Mouse (Mus musculus) urinary bladder, postnatal 25 days (tissue): Measurements from ENCODE around the gene Cnr2.
"Not testable (repeated sequence)": the region's sequence is repeated elsewhere in the genome, so short reads cannot be mapped to it uniquely, and the experiment has no call there.

Experiments
- DNase-seq: peaks from one replicate; pipeline ENCODE4 v3.0.0; 2022; ENCODE audit warnings: low spot score

The Cnr2 gene

DNA sequence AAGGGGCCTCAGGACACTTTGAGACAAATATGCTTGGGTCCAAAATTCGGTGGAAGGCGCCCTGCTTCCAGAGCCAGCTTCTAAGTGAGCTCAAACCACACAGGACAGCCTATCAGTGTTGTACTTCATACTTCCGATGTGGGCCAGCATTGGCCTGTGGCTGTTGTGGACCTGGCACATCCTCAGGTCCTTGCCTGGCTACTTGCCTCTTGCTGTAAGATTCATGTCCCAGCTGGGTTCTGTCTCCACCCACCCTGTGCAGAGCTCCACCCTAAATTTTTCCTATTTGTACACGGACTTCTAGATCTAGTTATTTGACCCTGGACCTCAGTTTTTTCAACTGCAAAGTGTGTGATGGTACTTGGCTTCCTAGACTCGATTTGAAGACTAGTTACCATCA, 40.3 kb downstream of the Cnr2 start:
- peak; percentile 52 for DNase-seq

DNA sequence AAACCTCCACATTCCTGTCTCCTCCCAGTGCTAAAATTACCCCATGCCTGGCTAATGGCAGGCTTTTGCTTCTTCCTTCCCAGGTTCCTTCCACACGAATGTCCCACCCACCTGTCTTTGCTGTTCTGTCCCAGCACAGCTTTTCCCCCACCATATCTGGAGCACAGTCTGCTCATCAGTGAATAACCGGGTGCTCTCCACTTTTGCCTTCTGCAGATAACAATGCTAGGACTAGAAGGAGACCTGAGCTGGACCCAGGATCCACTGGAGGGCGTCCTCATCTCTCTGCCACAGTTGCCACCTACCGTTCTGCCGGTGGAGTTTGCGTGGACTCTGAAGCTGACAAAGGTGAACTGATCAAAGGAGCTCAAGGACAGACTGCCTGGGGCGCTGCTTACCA, 43.7 kb downstream of the Cnr2 start:
- no peak for DNase-seq

DNA sequence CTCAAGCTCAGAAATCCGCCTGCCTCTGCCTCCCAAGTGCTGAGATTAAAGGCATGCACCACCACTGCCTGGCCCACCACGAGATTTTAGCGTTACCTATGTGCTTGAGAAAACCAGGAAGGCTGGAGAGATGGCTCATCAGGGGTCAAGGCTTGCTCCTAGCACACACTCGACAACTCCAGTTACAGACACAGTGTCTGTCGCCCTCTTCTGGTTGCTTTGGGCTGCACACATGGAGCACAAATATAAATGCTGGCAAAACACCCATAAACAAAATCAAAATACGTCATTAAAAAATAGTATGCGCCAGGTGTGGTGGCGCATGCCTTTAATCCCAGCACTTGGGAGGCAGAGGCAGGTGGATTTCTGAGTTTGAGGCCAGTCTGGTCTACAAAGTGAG, 45.8 kb downstream of the Cnr2 start:
- DNase-seq, result not testable (repeated sequence)

DNA sequence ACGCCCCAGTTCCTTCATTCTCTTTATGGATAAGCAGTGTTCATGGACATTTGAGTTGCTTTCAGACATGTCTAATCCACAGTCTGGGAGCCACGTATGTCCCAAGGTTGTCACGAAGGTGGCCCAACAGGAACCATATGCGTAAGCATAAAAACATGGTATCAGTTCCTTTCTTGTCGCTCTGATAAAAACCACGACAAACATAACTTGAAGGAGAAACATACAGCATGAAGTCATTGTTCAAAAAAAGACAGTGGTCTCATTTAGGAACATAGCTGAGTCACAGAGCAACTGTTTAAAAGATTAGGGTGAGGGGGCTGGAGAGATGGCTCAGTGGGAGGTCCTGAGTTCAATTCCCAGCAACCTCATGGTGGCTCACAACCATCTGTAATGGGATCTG, 47.0 kb downstream of the Cnr2 start:
- no peak for DNase-seq

DNA sequence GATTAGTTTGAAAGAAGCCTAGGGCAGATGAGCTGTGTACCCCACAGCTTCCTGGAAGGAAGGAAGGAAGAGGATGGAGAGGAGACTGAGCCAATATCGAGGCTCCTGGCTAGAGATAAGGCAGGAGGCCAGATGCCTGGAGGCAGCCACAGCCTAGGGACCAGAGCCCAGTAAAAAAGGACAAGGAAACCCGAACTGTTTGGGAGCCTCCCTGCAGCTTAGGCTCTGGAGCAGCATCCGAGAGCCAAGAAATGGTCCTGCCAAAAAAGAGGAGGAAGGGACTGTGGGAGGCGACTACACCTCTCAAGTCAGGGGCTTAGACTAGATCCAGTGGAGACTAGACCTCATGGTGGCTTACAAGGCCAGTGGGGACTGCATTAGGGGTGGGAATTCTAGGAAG, 48.2 kb downstream of the Cnr2 start:
- DNase-seq, result no peak

DNA sequence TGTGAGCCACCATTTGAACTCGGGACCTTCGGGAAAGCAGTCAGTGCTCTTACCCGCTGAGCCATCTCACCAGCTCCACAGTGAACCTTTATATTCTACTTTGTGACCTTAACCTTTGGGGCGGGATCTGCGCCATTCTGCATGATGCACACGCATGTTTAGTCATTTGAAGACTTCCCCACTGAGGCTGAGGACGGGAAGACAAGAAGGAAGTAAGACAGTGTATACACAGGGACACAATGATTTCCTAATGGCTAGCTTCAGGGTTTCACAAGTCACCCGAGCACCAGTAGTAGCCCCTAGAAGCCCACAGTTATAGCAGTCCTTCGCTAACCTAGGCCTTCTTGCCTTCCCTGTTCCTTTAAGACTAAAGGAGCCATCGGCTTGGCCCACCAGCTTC, 50.5 kb downstream of the Cnr2 start:
- no peak for DNase-seq

DNA sequence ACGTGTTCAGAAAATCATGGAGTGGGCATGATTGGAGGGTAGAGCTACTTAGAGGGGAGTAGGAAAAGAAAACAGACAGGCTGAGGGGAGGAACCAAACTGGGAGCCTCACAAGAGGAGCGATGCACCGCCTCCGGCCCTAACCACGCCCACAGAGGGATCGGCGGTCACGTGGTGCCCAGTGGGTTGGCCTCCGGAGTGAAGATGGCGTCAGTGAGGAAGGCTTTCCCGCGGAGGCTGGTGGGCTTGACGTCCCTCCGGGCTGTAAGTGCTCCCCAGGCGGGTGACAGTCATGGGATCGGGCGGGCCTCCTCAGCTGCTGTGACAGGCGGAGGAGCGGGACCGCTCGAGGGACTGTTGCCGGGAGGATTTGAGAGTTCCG, 51.1 kb downstream of the Cnr2 start, which contains the start of gene Hmgcl:
Hmgcl (plus strand) TSS at position 171 of the 381 bp plus-strand sequence.
- peak; percentile 93 for DNase-seq

DNA sequence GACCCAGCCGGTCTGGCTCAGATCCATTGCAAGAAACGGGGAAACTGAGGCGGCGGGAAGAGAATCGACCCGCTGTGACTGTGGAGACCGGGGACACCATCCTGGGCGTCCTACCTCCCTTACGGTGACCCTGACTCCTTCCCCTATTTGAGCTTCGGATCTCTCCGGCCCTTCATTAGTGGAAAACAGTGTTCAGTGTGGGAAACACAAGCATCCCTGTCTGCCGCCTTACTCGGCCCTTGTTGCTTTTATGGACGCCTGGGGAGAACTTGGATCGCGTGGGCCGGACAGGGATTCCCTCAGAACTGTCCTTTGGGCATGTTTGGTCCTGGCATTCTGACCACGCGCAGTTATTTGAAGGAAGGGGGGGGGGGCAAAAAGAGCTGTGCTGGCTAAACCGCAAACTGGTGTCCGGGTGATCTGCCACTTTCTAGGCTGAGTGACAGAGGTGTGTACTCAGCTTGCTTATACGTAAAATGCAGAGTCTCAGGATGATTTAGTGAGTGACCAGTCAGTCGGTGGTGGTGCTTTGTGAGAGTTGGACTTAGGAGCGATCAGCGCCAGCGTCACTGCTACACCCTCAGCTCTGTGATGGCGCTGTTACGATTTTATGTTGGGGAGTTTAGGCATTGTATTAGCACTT, 51.6 kb downstream of the Cnr2 start:
- no peak for DNase-seq

DNA sequence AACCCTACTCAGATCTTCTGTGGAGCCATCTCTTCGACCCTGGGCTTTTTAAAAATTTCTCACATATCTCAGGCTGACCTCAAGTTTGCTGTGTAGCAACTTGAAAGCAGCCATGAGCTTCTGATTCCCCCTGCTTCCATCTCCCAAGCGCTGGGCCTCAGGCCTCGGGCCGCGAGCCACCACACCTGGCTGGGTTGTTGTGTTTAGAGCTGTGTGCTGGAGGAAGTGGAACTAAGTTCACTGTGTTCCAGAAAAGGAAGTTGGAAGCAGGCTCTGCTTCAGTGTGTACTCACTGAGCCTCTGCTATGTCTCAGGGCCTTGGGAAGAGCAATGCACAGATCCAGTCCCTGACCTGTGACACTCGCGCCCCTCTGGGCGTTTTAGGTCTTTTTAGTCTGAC, 52.9 kb downstream of the Cnr2 start:
- no peak for DNase-seq

DNA sequence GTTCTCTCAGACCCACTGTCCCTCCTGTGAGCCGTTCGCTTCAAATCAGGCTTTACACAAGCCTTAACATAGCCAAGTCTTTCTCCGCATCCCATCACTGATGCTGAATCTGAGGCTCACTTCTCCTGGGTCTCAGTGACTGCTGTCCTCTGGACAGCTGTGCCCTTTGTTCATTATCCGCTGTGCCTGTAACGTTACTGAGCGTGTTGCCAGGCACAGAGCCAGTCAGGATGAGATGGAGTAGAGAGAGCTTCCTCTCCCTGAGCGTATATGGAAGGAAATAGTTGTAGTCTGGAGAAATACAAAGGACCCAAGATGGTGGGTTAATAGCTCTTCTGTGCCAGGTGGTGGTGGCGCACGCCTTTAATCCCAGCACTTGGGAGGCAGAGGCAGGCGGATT, 54.3 kb downstream of the Cnr2 start:
- DNase-seq, result no peak

DNA sequence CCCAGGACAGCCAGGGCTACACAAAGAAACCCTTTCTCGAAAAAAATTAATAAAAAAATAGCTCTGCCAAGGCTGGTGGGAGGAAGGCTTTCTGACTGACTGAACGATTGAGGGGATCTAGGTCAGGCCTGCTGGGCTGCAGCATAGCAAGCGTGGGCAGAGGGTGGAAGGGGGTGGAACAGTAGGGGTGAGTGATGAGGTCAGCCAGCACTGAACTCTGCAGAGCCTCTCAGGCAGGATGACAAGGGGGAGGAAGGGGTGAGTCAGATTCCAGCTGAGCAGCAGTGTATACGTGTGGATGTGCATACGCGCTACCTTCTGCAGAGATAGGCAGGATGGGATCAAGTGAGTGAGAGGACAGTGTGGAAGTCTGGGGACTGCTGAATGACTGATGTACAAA, 54.7 kb downstream of the Cnr2 start:
- DNase-seq, result no peak

DNA sequence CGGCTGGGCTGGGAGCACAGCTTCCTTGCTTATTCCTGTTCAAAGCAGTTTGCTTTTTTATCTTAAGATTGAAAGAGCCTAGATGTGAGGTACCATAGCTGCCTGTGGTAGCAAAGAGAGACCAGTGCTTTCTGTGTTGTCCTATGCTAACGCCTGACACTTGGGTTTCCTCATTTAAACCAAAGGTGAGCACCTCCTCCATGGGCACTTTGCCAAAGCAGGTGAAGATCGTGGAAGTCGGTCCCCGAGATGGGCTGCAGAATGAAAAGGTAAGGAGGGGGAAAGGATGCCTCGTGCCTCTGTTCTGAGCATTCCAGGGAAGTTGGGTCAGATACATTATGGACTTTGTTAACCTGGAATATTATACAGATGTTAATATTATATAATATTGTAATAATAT, 55.2 kb downstream of the Cnr2 start:
- no peak for DNase-seq

DNA sequence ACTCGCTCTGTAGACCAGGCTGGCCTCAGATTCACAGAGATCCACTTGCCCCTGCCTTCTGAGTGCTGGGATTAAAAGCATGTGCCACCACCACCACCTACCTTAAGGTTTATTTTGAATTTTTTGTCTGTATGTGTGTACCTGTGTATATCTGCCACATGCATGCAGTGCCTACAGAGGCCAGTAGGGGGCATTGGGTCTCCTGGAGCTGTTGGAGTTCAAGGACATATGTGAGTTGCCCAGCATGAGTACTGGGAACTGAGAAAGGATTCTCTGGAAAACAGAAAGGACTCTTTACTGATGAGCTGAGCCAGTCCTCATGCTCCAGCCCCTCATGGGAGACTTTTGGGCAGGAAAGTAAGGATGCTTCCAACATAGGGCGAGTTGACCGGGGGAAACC, 56.3 kb downstream of the Cnr2 start:
- no peak for DNase-seq

DNA sequence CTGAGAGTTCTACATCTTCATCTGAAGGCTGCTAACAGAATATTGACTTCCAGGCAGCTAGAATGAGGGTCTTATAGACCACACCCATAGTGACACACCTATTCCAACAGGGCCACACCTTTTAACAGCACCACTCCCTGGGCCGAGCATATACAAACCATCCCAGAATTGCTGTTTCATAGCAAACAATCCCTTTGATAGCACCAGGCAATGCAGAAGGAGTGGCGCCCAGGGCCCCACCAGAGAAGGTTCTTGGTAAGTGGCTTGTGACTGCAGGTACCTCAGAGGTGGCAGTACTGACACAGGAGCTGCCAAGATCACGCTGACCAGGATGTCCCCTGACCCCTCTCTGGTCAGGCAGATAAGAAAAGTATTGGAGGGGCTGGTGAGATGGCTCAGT, 58.0 kb downstream of the Cnr2 start:
- DNase-seq, result no peak

DNA sequence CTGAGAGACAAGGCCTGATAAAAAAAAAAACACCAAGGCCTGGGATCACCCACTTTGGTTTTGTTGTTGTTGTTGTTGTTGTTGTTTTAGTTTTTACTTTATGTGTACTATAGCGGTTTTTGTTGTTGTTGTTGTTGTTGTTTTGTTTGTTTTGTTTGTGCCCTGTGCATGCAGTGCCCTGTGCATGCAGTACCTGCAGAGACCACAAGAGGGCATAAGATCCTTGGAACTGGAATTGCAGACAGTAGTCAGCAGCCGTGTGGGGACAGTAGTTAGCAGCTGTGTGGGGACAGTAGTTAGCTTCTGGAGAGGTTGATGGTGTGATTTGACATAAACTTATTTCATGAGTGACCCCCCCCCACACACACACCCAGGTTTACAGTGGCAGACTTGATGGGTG, 59.0 kb downstream of the Cnr2 start:
- peak; percentile 76 for DNase-seq

DNA sequence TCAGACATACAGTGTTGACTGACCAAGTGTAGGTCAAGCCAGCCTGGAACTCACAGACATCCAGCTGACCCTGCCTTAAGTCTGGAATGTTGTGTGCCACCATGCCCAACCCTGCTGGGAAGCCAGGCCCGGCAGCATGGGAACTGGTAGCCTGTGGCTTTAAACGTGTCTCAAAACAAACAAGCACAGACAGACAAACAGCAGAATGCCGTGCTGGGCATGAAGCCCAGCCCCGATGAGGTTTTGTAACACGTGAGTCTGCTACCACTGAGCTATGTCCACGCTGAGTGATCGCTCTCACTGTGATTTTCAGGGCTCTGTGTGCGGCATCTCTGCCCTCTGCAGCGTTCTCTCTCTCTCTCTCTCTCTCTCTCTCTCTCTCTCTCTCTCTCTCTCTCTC, 60.7 kb downstream of the Cnr2 start:
- DNase-seq, result no peak

DNA sequence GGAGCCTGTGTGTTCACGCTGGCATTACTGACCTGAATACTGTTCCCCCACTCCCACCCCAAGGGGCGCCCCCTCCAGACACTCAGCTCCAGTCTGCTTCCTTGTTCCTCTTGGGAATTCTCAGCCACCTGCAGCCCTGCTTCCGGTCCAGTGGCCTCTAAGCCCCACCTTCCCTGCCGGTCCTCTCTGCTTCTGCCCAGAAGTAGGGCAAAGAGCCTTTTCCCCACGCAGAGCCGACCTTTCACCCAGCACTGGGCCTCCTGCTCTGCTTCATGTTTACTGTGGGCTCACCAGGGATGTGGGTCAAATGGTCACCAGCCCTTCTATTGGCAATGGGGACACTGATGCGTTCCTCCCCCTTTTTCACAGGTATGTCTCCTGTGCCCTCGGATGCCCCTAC, 63.2 kb downstream of the Cnr2 start:
- DNase-seq, result no peak

DNA sequence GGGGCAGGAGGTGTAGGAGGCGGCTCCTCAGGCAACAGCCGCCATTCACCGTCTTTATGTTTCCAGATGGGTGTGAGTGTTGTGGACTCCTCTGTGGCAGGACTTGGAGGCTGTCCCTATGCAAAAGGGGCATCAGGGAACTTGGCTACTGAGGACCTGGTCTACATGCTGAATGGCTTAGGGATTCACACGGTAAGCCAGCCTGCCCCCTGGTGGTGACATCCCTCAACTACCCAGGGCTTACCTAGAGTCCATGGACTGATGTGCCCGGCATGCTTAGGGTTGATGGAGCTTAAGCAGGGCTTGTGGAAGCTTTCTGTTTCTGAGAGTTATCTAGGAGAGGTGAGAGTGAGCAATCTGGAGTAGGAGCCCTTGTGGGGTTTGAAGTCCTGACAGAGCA, 65.5 kb downstream of the Cnr2 start:
- peak; percentile 88 for DNase-seq

DNA sequence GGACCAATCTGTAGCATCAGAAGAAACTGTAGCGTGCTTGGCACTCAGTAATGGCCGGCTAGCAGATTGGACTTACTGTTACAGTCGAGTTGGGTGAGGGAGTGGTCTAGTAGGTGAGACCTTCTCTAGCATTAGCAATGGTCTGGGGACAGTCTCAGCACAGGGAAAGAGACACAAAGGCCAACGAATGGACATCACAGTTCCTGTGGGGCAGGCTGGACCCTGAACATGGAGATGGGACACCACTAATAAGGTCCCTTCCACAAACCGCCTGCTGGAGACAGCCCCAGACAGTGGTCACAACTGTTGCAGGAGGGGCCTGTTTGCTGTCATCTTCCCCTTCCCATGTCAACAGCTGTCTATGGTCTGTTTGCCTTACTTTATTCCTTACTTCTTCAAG, 66.5 kb downstream of the Cnr2 start:
- no peak for DNase-seq

DNA sequence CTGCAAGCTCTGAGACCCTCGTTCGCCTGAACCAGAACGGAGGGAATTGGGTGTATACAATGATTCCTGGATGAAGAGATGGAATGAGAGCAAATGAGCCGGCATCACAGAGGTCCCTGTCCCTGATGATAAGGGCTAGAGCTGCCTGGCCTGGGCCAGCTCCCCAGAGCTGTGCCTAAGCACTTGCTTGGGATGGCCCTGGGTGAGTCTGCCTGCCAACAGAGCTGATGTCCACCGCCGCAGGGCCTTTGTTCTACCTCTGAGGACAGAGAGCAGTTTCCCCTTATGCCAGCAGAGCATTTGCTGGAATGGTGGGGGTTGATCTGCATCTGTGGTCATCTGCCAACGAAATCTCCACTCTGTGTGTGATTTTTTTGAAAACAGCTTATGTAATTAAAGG, 67.0 kb downstream of the Cnr2 start:
- no peak for DNase-seq

DNA sequence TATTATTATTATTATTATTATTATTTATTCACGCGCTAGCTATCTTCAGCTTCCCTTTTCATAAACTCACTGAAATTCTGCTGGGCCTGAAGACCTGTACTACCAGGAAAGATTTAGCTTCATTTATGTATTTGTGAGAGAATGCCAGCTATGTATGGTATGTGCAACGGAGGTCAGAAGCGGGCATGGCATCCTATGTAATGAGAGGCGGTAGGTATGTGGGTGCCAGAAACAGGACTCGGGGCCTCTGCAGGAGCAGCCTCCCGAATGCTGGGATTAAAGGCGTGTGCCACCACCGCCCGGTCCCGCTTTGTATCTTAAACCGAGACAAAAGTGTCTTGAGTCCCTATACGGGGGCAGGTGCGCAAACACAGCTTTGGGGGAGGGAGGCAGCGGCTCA, 67.8 kb downstream of the Cnr2 start:
- no peak for DNase-seq

DNA sequence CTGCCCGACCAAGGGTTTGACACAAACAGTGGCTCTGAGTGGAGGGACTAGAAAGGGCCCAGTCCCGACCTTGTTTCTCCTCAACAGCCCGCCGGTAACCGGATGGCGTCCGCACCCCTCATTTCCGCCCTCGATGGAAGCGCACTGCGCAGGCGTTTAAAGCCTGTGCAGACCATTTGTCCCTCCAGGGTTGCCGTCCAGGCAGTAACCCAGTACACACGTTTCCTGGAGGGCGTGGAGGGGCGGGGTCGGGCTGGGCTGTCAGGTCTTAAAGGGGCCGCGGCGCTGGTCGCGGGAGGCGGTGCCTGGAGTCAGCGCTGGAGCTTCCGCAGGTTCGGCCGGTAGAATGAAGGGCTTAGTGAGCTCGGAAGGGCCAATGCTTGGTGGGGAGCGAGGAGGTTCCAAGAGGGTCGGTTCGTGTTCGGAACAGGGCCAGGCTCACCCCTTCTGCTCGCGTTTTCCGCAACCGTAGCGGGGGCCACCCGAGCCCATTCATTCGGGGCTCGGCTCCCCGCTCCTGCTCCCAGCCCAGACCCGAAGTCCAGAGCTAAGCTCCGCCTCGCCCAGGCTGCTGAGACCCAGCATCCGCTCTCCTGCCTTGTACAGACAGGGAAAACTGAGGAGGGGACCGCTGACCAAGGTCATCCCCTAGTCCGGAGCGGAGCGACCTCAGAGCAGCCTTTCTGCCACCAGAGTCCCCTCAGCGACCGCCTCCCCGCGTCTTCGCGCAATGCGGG, 68.4 kb downstream of the Cnr2 start, which contains the start of gene Gale:
Gale (plus strand) TSS at position 271 of the 737 bp plus-strand sequence.
- DNase-seq, result peak; percentile 88

DNA sequence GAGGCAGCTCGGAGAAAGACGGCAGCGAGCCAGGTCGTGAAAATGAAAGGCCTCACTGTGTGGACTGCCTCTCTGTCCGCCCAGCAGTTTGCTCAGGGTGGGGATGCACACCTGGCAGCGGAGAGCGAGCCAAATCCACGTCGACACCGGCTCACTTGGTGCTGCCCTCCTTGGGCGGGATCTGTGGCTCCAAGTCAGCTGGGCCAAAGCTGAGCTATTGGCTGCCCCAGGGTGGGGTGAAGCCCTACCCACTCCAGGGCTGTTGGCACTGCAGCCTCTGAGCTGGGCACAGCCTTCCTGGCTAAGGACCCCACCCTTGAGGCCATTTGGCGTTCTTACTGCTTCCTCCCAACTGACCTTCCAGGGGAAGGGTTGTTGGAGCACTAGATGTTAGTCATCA, 69.2 kb downstream of the Cnr2 start:
- peak; percentile 63 for DNase-seq

DNA sequence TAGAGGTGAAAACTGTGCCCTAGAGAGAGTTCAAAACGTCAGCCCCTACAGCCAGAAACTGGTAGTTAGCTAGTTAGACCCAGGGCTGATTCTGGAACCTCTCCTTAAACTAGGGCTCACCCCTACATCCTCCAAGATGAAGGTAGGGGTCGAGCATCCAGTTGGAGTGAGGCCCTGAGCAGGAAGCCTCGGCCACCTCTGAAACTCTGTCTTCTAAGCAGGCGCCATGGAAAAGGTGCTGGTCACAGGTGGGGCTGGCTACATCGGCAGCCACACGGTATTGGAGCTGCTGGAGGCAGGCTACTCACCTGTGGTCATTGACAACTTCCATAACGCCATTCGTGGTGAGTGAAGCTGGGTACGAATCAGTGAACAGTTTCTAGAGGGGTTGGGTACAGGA, 69.9 kb downstream of the Cnr2 start:
- DNase-seq, result no peak
